Mouse (Mus musculus) spleen, embryonic (tissue): Measurements from ENCODE around the gene Gm11444.

ENCODE experiments used
- CTCF ChIA-PET: fragments of 350-600 bp; sonication (Branson Sonifier 250); formaldehyde crosslinking; loops from one replicate; lab custom pipeline; 2022; lab: Charles Lee

Gene Gm11444

GRCm38 (mm10) chr11:85836523-85837290 lies 13.4 kb downstream of the Gm11444 start:
- CTCF ChIA-PET: no interaction called here

DNA sequence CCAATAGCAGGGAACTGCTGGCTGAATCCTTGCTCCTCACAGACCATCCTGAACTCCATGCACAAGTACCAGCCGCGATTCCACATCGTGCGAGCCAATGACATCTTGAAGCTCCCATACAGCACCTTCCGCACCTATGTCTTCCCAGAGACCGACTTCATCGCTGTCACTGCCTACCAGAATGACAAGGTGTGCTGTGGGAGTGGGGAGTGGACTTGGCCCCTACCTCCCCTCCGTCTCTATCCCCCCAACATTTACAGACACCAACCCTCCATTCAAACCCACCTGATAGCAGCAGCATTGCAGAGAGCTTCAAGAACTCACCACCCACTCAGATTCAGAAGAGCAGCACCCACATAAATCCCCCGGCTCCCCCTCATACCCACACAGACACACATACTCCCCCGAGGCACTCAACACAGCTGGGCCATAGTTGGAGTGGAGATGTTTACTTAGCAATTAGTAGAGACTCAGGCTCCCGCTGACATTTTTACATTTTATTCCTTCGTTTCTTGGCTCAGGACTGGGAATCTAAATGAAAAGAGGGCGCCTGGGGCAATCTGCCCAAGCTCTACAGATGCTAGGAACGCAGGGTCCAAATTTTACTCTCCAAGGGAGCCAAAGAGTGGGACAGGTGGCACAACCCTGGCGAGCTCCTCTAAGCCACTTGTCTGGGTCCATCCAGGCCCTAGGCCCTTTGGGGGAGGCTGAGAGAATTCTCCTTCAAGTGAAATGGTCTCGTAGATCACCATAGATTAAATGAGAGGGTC lies 14.2 kb downstream of the Gm11444 start:
- CTCF ChIA-PET: no interaction called here

- CTCF ChIA-PET: no interaction called here
These were observed 15.0 kb downstream of the Gm11444 start for GRCm38 (mm10) chr11:85835001-85835752.

GRCm38 (mm10) chr11:85834386-85834931 lies 15.7 kb downstream of the Gm11444 start:
- CTCF ChIA-PET: no interaction called here

- CTCF ChIA-PET: no interaction called here
These were observed 16.3 kb downstream of the Gm11444 start for GRCm38 (mm10) chr11:85833761-85834385.

GRCm38 (mm10) chr11:85833081-85833521 lies 17.0 kb downstream of the Gm11444 start:
- CTCF ChIA-PET: no interaction called here

- CTCF ChIA-PET: no interaction called here
These were observed 17.8 kb downstream of the Gm11444 start, which contains the start of gene Tbx2 for GRCm38 (mm10) chr11:85832231-85832924. TSS of gene Tbx2 (plus strand) at chr11:85832551.

- CTCF ChIA-PET: interaction anchor here (0.7 kb wide), 1 partner anchor 1821 kb away, joined by 3 read pairs; no protein-coding TSS in a partner anchor
These were observed 18.4 kb downstream of the Gm11444 start for GRCm38 (mm10) chr11:85831656-85832230.

DNA sequence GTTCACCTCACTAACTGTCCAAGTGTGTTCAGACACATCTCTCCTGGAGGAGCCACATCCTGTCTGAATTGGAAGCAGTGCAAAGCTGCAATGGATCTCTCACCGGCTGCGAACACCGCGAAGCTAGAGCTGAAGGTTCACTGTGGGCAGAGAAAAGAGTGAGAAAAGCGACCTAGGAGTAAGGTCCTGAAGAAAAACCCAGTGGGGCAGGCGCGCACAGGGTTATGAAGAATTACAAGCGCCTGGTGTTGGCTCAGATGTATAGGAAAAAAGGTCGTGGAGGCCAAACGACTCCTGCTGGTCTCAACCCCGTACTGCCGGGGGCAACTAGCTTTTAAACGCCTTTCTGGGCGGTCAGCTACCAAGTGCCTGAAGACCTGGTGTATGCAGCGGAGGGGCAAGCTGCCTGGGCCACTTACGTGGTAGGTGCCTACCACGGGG lies 19.2 kb downstream of the Gm11444 start:
- CTCF ChIA-PET: no interaction called here

GRCm38 (mm10) chr11:85829520-85830440 lies 20.4 kb downstream of the Gm11444 start:
- CTCF ChIA-PET: no interaction called here

GRCm38 (mm10) chr11:85828691-85829519 lies 21.2 kb downstream of the Gm11444 start:
- CTCF ChIA-PET: no interaction called here

DNA sequence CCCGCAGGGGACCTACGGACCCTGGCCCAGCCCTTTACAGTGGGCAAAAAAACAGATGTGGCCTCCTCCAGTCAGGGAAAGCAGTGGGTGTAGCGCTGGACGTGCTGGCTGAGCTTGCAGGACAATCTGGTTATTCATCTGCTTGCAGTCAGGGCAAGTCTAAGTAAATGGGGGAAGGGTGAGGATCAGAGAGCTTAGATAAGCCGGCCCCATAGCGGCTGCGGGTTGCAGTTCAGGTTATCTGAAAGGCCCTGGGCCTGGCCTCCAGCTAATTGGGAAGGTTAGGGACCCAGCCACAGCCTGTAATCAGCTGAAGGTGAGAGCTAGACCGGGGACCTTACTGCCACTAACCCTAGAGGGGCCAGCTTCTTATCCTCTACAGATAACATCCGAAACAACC lies 22.8 kb downstream of the Gm11444 start:
- CTCF ChIA-PET: no interaction called here

GRCm38 (mm10) chr11:85825823-85826222 lies 24.3 kb downstream of the Gm11444 start:
- CTCF ChIA-PET: no interaction called here

GRCm38 (mm10) chr11:85825031-85825430 lies 25.1 kb downstream of the Gm11444 start:
- CTCF ChIA-PET: no interaction called here

- CTCF ChIA-PET: no interaction called here
These were observed 26.3 kb downstream of the Gm11444 start for GRCm38 (mm10) chr11:85823794-85824193.

DNA sequence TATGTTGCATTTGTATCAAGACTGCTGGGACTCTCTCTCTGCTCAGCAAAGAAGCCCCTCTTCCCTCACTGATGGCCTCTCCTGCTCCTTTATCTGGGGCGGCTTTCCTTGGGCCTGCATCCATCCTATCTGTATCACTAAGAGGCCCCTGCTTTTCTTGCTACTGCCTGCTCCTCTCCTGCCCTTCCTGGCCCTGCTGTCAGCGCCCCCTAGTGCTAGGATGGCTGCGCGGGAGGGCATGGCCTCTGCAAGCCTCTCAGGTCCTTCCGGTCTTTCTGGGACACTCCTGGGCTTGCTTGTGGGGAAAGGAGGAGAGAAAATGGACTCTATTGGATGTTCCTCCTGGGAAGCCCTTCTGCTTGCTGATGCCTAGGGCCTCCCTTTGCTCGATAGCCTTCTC lies 27.0 kb downstream of the Gm11444 start:
- CTCF ChIA-PET: no interaction called here

- CTCF ChIA-PET: no interaction called here
These were observed 28.5 kb downstream of the Gm11444 start for GRCm38 (mm10) chr11:85821659-85822058.

GRCm38 (mm10) chr11:85820959-85821358 lies 29.2 kb downstream of the Gm11444 start:
- CTCF ChIA-PET: interaction anchor here (0.6 kb wide), 1 partner anchor 448 kb away, joined by 6 read pairs; no protein-coding TSS in a partner anchor
